Mouse (Mus musculus) testis, adult 2 months (tissue): ENCODE results near the gene Zfyve1. TPM values are rescaled to one million over a fixed set of nuclear protein-coding genes. Genes with fewer than 3 reads are reported as not detected.

Source experiments
- H3K27ac ChIP-seq: fragments of 200-500 bp; 2 replicates; pipeline ENCODE4 v1.5.1; 2012; ENCODE audit warnings: low read depth, low read length; ENCODE audit not compliant: control insufficient read depth, insufficient read depth
- H3K27me3 ChIP-seq: fragments of 200-500 bp; 2 replicates; pipeline ENCODE4 v1.6.1; 2012; ENCODE audit warnings: mild to moderate bottlenecking, low read length, moderate library complexity; ENCODE audit not compliant: control insufficient read depth, insufficient read depth
- H3K36me3 ChIP-seq: fragments of 200-500 bp; 2 replicates; pipeline ENCODE4 v1.6.1; 2012; ENCODE audit warnings: mild to moderate bottlenecking, low read length; ENCODE audit not compliant: control insufficient read depth, insufficient read depth
- H3K4me1 ChIP-seq: fragments of 200-500 bp; 2 replicates; pipeline ENCODE4 v1.6.1; 2012; ENCODE audit warnings: low read length; ENCODE audit not compliant: control insufficient read depth, insufficient read depth
- H3K4me3 ChIP-seq: fragments of 200-500 bp; 2 replicates; pipeline ENCODE4 v1.5.1; 2012; ENCODE audit warnings: low read depth, mild to moderate bottlenecking, low read length, moderate library complexity, mixed read lengths; ENCODE audit not compliant: control insufficient read depth
- CTCF ChIP-seq: fragments of 200-500 bp; IDR thresholded peaks from 2 replicates; pipeline ENCODE4 v1.5.1; 2012; ENCODE audit warnings: low read depth, mild to moderate bottlenecking, inconsistent platforms, low read length, moderate library complexity; ENCODE audit not compliant: control insufficient read depth, insufficient read depth, insufficient replicate concordance
- POLR2A ChIP-seq: fragments of 200-500 bp; IDR thresholded peaks from 2 replicates; pipeline ENCODE4 v1.6.1; 2012; ENCODE audit warnings: low read depth, mild to moderate bottlenecking, inconsistent platforms, low read length, moderate library complexity; ENCODE audit not compliant: control insufficient read depth
- polyA plus RNA-seq: library from polyadenylated mRNA; depleted of rRNA; stranded (reverse); fragments of >200 nt; gene quantifications from 2 replicates; pipeline ENCODE4 v1.2.3, GENCODE M21; 2012; rRNA removed

Zfyve1 gene
- polyA plus RNA-seq, 1 experiment: 302 TPM

DNA sequence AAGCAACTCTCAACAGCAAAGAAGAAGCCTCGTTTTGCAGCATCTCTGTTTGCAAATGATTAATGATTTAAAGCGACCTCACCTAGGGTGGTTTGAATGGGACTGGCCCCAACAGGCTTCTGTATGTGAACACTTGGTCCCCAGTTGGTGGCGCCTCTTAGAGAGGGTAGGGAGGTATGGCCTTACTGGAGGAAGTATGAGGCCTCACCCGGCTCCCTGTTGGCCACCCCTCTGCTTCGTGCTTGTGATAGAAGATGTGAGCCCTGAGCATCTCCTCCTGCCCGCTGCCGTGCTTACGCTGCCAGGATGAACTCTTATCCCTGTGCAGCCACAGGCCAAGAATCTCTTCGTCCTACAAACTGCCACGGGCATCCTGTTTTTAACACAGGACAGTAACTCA lies 90.5 kb downstream of the Zfyve1 start:
- Histone ChIP-seq H3K36me3 (no peaks in the 10 kb centered on the region), H3K4me3 (no peak overlapping the region), H3K27me3 (no peaks in the 10 kb centered on the region), H3K27ac (no peak overlapping the region), H3K4me1 (peaks cover 2% of the 10 kb centered on the region; the same call in 1 of the 2 replicates)
- no peak for TF ChIP-seq CTCF
- TF ChIP-seq POLR2A: no peak

DNA sequence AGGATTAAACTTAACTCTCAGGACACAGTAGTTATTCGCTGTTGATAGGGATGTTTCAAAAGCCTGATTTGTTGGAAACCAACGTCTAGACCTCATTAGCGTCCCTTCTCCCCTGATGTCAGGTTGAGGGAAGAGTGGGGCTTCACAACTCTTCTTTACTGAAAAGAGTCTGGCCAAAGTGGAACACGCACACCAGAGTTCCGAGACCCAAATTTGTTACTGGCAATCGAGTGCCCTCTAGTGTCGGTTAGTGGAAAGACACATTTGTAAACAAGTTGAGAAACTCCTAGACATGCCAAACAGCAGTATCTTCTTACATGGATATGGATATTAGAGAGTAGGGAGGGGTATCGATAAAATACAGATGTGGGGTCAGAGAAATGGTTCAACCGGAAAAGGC lies 94.8 kb downstream of the Zfyve1 start:
- no peak overlapping the region; the same call in 1 of the 2 replicates for H3K4me3 ChIP-seq
- no peaks in the 10 kb centered on the region for H3K36me3 ChIP-seq
- TF ChIP-seq CTCF (peak; percentile 20; the same call in 1 of the 2 replicates), POLR2A (no peak)
- no peak overlapping the region for H3K27ac ChIP-seq
- H3K4me1 ChIP-seq: no peaks in the 10 kb centered on the region
- no peaks in the 10 kb centered on the region for H3K27me3 ChIP-seq

DNA sequence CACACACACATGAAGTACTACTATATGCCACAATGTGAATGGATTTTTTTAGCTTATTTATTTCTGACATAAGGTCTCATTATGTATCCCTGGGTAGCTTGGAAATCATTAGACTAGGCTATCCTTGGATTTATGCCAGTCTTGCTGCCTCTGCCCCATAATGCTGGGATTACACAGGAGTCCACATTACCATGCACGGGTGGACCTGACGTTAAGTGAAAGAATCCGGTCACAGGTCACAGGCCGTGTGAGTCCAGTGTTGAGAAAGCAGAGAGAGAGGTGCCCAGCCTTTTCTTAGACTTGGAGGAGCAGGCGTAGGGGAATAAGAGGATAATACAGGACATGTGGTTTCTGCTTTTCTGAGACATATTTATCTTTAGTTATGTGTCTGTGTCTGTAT lies 97.8 kb downstream of the Zfyve1 start:
- Histone ChIP-seq H3K4me3 (no peak overlapping the region), H3K36me3 (no peaks in the 10 kb centered on the region), H3K27ac (no peak overlapping the region), H3K4me1 (peaks cover under 1% of the 10 kb centered on the region; the same call in 1 of the 2 replicates), H3K27me3 (no peaks in the 10 kb centered on the region)
- no peak for TF ChIP-seq POLR2A
- no peak for TF ChIP-seq CTCF

DNA sequence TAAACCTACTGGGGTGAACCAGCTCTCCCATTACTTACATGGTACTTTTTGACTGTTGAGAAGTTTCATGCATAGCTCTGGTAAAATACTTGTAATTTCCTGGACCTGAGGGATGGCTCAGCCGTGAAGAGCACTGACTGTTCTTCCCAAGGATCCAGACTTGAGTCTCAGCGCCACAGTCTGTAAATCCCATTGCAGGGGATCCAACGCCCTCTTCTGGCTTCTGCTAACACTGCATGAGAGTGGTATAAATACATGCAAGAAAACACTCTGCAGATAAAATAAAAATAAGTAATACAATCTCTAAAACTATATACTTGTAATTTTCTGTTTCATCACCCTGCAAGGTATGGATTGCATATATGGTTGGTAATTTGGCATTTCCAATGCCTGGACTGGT lies 99.1 kb downstream of the Zfyve1 start:
- Histone ChIP-seq H3K36me3 (no peaks in the 10 kb centered on the region), H3K4me1 (peaks cover 4% of the 10 kb centered on the region), H3K4me3 (no peak overlapping the region), H3K27me3 (0 out of 2 replicates have a peak, but pooled peaks cover 3% of the 10 kb centered on the region), H3K27ac (no peak overlapping the region)
- TF ChIP-seq POLR2A: no peak

DNA sequence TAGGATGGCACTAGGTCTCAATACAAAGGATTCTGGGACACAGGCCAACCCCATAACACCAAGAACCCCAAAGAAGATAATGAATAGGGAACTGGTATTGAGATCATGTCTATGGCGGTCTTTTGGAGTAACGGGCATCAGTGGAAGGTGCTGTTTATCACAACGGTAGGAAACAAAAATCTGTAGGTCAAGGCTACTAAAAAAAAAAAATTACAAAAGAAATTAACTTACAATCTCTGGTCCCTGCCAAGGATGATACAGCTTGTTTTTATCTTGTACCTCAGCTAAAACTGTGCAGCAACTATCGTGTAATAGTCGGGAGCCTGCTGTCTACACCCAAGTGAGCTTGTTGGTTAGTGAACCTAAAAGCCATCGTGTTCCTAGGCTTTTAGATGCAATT lies 100.3 kb downstream of the Zfyve1 start:
- H3K4me1 ChIP-seq: peaks cover 4% of the 10 kb centered on the region
- H3K27ac ChIP-seq: no peak overlapping the region
- 0 out of 2 replicates have a peak, but pooled peaks cover 3% of the 10 kb centered on the region for H3K27me3 ChIP-seq
- H3K4me3 ChIP-seq: no peak overlapping the region
- TF ChIP-seq POLR2A (no peak), CTCF (no peak)
- no peaks in the 10 kb centered on the region for H3K36me3 ChIP-seq

Other genes starting within 250 kb of the Zfyve1 start
- 23.1 and 26.0 TPM in 2 replicates for gene Dpf3, start 109.5 kb downstream of the Zfyve1 start, polyA plus RNA-seq
- 15.1 and 16.9 TPM in 2 replicates for gene Dcaf4, start 76.8 kb downstream of the Zfyve1 start, polyA plus RNA-seq
- gene Rbm25, start 34.0 kb upstream of the Zfyve1 start, polyA plus RNA-seq: 41.8 and 47.5 TPM in 2 replicates
- 109 and 110 TPM in 2 replicates for gene Psen1, start 90.9 kb upstream of the Zfyve1 start, polyA plus RNA-seq
- gene Papln, start 166.4 kb upstream of the Zfyve1 start, polyA plus RNA-seq: 7.6 and 9.9 TPM in 2 replicates